Comparison of ENCODE assay signal across 24 mouse cellular contexts in the genomic region with DNA sequence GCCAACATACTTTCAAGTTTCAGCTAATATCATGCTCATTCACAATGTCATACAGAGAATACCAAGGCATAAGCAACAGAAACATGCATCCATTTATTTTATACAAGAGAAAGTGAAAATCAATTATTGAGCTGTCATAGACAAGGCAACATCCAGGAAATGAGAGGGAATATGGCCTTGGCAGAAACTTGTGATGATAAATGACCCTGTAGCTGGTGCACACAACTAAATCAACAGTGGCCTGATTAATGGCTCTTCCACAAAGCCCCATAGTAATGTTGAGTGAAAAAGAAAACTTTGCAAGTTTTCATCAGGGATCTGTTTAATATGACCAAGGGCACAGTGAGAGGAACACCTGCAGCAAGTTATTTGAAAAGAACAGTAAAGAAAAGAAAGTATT.
DNase-seq lines count a peak whose midpoint lies in the region; ATAC-seq and TF ChIP-seq lines count a peak whose summit lies in the region.
"Had no signal": no experiment of that assay in that cellular context is flagged by ENCODE, and none has a peak within 500 bp of the region (broad histone marks: within the 10 kb centered on the region; RNA-seq: fewer than 3 reads in every experiment).

No protein-coding gene starts in this region.

- H3K27me3 ChIP-seq in hindbrain, embryonic 13.5 days: no peaks in the 10 kb centered on the region
- no peaks in the 10 kb centered on the region for H3K27me3 ChIP-seq in hindbrain, embryonic 12.5 days
- no peaks in the 10 kb centered on the region for H3K27me3 ChIP-seq in kidney, postnatal 0 days (ENCODE audit: insufficient read depth, low read length)
- H3K27me3 ChIP-seq: forebrain, embryonic 13.5 days; limb, embryonic 15.5 days; liver, embryonic 13.5 days; midbrain, embryonic 15.5 days had no signal

- H3K9ac ChIP-seq in hindbrain, embryonic 13.5 days: no peak overlapping the region
- no peak overlapping the region for H3K9ac ChIP-seq in hindbrain, embryonic 12.5 days
- H3K9ac ChIP-seq in kidney, postnatal 0 days (ENCODE audit: low read depth, low read length): no peak overlapping the region
- H3K9ac ChIP-seq: forebrain, embryonic 13.5 days; limb, embryonic 15.5 days; liver, embryonic 13.5 days; midbrain, embryonic 15.5 days had no signal

- DNase-seq in adrenal gland, adult 8-10 months: peak; percentile 12
- no peak for DNase-seq in adrenal gland, postnatal 25 days
- DNase-seq in kidney, postnatal 0 days (ENCODE audit: low spot score): peak; percentile 12
- no peak for DNase-seq in kidney, postnatal 4 days
- peak; percentile 47 for DNase-seq in mesoderm, embryonic 11.5 days (ENCODE audit: low read depth, low spot score)
- DNase-seq: cerebellum, adult 11-12 months; cerebellum, adult 9-11 months; gastrocnemius, postnatal 14 days; heart, postnatal 14 days; kidney, adult 11 months; kidney, postnatal 25 days; liver, embryonic 13.5 days; lung, adult 18-20 months; lung, postnatal 4 days; right cerebral cortex, postnatal 25 days; thymus, adult 18-20 months; thymus, postnatal 25 days had no signal

- H3K4me1 ChIP-seq in hindbrain, embryonic 13.5 days (replicated peaks): no peaks in the 10 kb centered on the region
- no peaks in the 10 kb centered on the region for H3K4me1 ChIP-seq in hindbrain, embryonic 12.5 days
- H3K4me1 ChIP-seq in kidney, postnatal 0 days (replicated peaks; ENCODE audit: insufficient read depth, low read length): no peaks in the 10 kb centered on the region
- H3K4me1 ChIP-seq: forebrain, embryonic 13.5 days; limb, embryonic 15.5 days; liver, embryonic 13.5 days; midbrain, embryonic 15.5 days had no signal

- H3K4me2 ChIP-seq in hindbrain, embryonic 13.5 days: no peak overlapping the region
- H3K4me2 ChIP-seq in hindbrain, embryonic 12.5 days (replicated peaks): no peak overlapping the region
- H3K4me2 ChIP-seq in kidney, postnatal 0 days (ENCODE audit: low read length): no peak overlapping the region
- H3K4me2 ChIP-seq: forebrain, embryonic 13.5 days; limb, embryonic 15.5 days; liver, embryonic 13.5 days; midbrain, embryonic 15.5 days had no signal

- no peaks in the 10 kb centered on the region for H3K9me3 ChIP-seq in hindbrain, embryonic 13.5 days
- H3K9me3 ChIP-seq in hindbrain, embryonic 12.5 days (replicated peaks): no peaks in the 10 kb centered on the region
- H3K9me3 ChIP-seq in kidney, postnatal 0 days (replicated peaks; ENCODE audit: low read length): no peaks in the 10 kb centered on the region
- H3K9me3 ChIP-seq: forebrain, embryonic 13.5 days; G1E; limb, embryonic 15.5 days; liver, embryonic 13.5 days; midbrain, embryonic 15.5 days had no signal

- no peaks in the 10 kb centered on the region for H3K36me3 ChIP-seq in hindbrain, embryonic 13.5 days
- H3K36me3 ChIP-seq in hindbrain, embryonic 12.5 days: no peaks in the 10 kb centered on the region
- H3K36me3 ChIP-seq in kidney, postnatal 0 days (ENCODE audit: insufficient read depth, low read length): no peaks in the 10 kb centered on the region
- H3K36me3 ChIP-seq: G1E; limb, embryonic 15.5 days; liver, embryonic 13.5 days; midbrain, embryonic 15.5 days had no signal

- peak; percentile 43; the same call in 1 of the 2 replicates for ATAC-seq in hindbrain, embryonic 13.5 days (ENCODE audit: low FRiP score)
- no peak for ATAC-seq in hindbrain, embryonic 12.5 days (ENCODE audit: low FRiP score)
- no peak for ATAC-seq in kidney, postnatal 0 days (replicated peaks; ENCODE audit: low FRiP score, low read depth)
- ATAC-seq: lung, postnatal 0 days; midbrain, embryonic 15.5 days had no signal

- H3K4me3 ChIP-seq in hindbrain, embryonic 13.5 days: no peak overlapping the region
- no peak overlapping the region for H3K4me3 ChIP-seq in hindbrain, embryonic 12.5 days
- no peak overlapping the region for H3K4me3 ChIP-seq in kidney, postnatal 0 days (replicated peaks; ENCODE audit: low read depth, low read length)
- H3K4me3 ChIP-seq: forebrain, embryonic 13.5 days; limb, embryonic 15.5 days; liver, embryonic 13.5 days; midbrain, embryonic 15.5 days had no signal

- H3K27ac ChIP-seq in hindbrain, embryonic 13.5 days: no peak overlapping the region
- H3K27ac ChIP-seq in hindbrain, embryonic 12.5 days: no peak overlapping the region
- no peak overlapping the region for H3K27ac ChIP-seq in kidney, postnatal 0 days
- H3K27ac ChIP-seq: forebrain, embryonic 13.5 days; limb, embryonic 15.5 days; liver, embryonic 13.5 days; midbrain, embryonic 15.5 days had no signal

- no peak for TF ChIP-seq CTCF in kidney, postnatal 0 days (IDR thresholded peaks at IDR 0.05; ENCODE audit: low read depth)

Comparison
In these comparisons a context has a peak if more than half of its experiments do, and no peak if none do; other contexts are left out.
1. DNase-seq: peak in adrenal gland, adult 8-10 months (single experiment), kidney, postnatal 0 days (single experiment) and mesoderm, embryonic 11.5 days (single experiment); none in adrenal gland, postnatal 25 days (single experiment) and kidney, postnatal 4 days (0 of 2).